Mouse (Mus musculus) MEL (cell line): ENCODE data around the gene Sod1.

Experiments used
- CTCF ChIP-seq, 3 experiments: IDR thresholded peaks in 2 of 3; conservative IDR thresholded peaks in 1 of 3; 2 replicates each; pipeline ENCODE4 v1.5.1; 2011 to 2012; ENCODE audit warnings: low read length in 3 of 3, low read depth in 2 of 3, mild to moderate bottlenecking in 2 of 3, improper control_type of control experiment in 1 of 3, inconsistent platforms in 1 of 3, mixed read lengths in 1 of 3, moderate library complexity in 1 of 3; ENCODE audit not compliant: control insufficient read depth in 1 of 3, insufficient read depth in 1 of 3, poor library complexity in 1 of 3, severe bottlenecking in 1 of 3
- EP300 ChIP-seq, 2 experiments: IDR thresholded peaks; 2 replicates each; pipeline ENCODE4 v1.6.1; 2011; ENCODE audit warnings: improper control_type of control experiment in 2 of 2, low read length in 2 of 2, low read depth in 1 of 2, mild to moderate bottlenecking in 1 of 2
- GATA1 ChIP-seq: IDR thresholded peaks from 2 replicates; pipeline ENCODE4 v1.6.1; 2011; ENCODE audit warnings: low read depth, low read length, improper control_type of control experiment
- KAT2A ChIP-seq: conservative IDR thresholded peaks from 2 replicates; pipeline ENCODE4 v1.6.1; 2012; ENCODE audit warnings: low read depth, low read length, improper control_type of control experiment, inconsistent platforms
- MAX ChIP-seq: IDR thresholded peaks from 2 replicates; pipeline ENCODE4 v1.6.1; 2011; ENCODE audit warnings: low read length, improper control_type of control experiment
- MAZ ChIP-seq: IDR thresholded peaks from 2 replicates; pipeline ENCODE4 v1.6.1; 2012; ENCODE audit warnings: low read depth, mild to moderate bottlenecking, inconsistent platforms, low read length, improper control_type of control experiment
- MEF2A ChIP-seq: IDR thresholded peaks from 2 replicates; pipeline ENCODE4 v1.6.1; 2014; ENCODE audit warnings: low read depth, mild to moderate bottlenecking, inconsistent platforms, low read length, improper control_type of control experiment; ENCODE audit not compliant: poor library complexity, insufficient replicate concordance, severe bottlenecking; ENCODE audit errors: extremely low read depth
- ZC3H11A ChIP-seq: IDR thresholded peaks from 2 replicates; pipeline ENCODE4 v1.6.1; 2012; ENCODE audit warnings: low read depth, mild to moderate bottlenecking, inconsistent platforms, low read length, improper control_type of control experiment
- ZNF384 ChIP-seq: IDR thresholded peaks from 2 replicates; pipeline ENCODE4 v1.6.1; 2012; ENCODE audit warnings: low read depth, mild to moderate bottlenecking, inconsistent platforms, low read length, improper control_type of control experiment

GRCm38 (mm10) chr16:90199174-90199573 lies 21.4 kb upstream of the Sod1 start:
- TF ChIP-seq MAZ (no peak), GATA1 (no peak), CTCF (IDR thresholded peaks at IDR 0.05 in 2 of 3, conservative IDR thresholded peaks at IDR 0.05 in 1 of 3; ENCODE audit: control insufficient read depth in 1 of 3, insufficient read depth in 1 of 3, low read depth in 2 of 3, low read length in 3 of 3, poor library complexity in 1 of 3, severe bottlenecking in 1 of 3) (no peak), MAX (no peak), EP300 (IDR thresholded peaks at IDR 0.05; ENCODE audit: low read depth in 1 of 2, low read length in 2 of 2) (no peak), KAT2A (no peak), ZC3H11A (no peak), MEF2A (no peak), ZNF384 (no peak)
